Mouse (Mus musculus): ENCODE measurements at regions not wholly inside any gene's neighbourhood (a gene's known extent, or its start where the extent isn't known, plus 50 kb on each side); places are given as distances from the start of the nearest gene placed in this dataset.

DNA sequence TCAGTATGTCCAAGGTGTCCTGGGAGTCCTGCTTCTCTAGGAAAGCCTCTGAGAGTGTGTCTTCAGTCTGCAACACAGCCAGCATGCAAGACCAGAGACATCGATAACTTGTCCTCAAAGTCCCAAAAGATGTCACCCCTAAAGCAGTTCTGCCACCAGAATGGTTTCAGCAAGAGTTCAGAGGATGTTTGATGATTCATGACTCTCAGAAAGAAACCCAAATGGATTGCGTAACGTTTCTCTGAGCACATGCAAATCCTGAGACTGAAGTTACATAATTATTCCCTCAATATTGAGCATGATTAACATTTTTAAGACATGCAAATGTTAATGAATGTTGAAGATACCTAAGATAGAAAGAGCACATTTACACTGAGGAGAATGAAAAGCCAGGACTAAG is 167.2 kb downstream of the Lrig3 start:
- H3K9ac ChIP-seq (ENCODE audit: control insufficient read depth, low read depth, low read length, poor library complexity, severe bottlenecking) = no peak overlapping the region
- DNase-seq (ENCODE audit: low read depth, low spot score) = no peak

GRCm38 (mm10) chr10:126133957-126134356 is 168.0 kb downstream of the Lrig3 start:
- Histone ChIP-seq H3K36me3 (ENCODE audit: control insufficient read depth in 1 of 2, insufficient read depth in 2 of 2, low read length in 2 of 2) (no peaks in the 10 kb centered on the region), H3K27ac (ENCODE audit: control insufficient read depth, low read depth, low read length) (no peak overlapping the region), H3K9me3 (replicated peaks; ENCODE audit: insufficient read depth, low read length) (no peaks in the 10 kb centered on the region), H3K27me3 (ENCODE audit: control insufficient read depth in 1 of 2, insufficient read depth in 2 of 2, low read length in 2 of 2) (no peaks in the 10 kb centered on the region), H3K79me2 (ENCODE audit: control insufficient read depth, insufficient read depth, low read length, poor library complexity) (no peaks in the 10 kb centered on the region), H3K4me1 (ENCODE audit: control insufficient read depth in 1 of 2, insufficient read depth in 2 of 2, low read length in 2 of 2) (no peaks in the 10 kb centered on the region), H3K9ac (ENCODE audit: control insufficient read depth, low read depth, low read length, poor library complexity, severe bottlenecking) (no peak overlapping the region), H3K4me3 (ENCODE audit: control insufficient read depth in 1 of 2, insufficient read depth in 1 of 2, low read depth in 2 of 2, low read length in 2 of 2) (no peak overlapping the region)
- DNase-seq (ENCODE audit: low read depth, low spot score) = no peak
- TF ChIP-seq NELFE (IDR thresholded peaks at IDR 0.05; ENCODE audit: low read depth, low read length) (no peak), RAD21 (IDR thresholded peaks at IDR 0.05; ENCODE audit: low read depth, low read length) (no peak), TCF12 (IDR thresholded peaks at IDR 0.05; ENCODE audit: low read depth, low read length) (no peak), ZKSCAN1 (IDR thresholded peaks at IDR 0.05; ENCODE audit: low read depth, low read length) (no peak), BHLHE40 (IDR thresholded peaks at IDR 0.05; ENCODE audit: borderline replicate concordance, low read depth, low read length) (no peak), EP300 (IDR thresholded peaks at IDR 0.05; ENCODE audit: low read depth in 1 of 2, low read length in 2 of 2) (no peak), CHD2 (IDR thresholded peaks at IDR 0.05; ENCODE audit: low read length) (no peak)

More for the DNA sequence above, 167.2 kb downstream of the Lrig3 start:
- Histone ChIP-seq H3K27ac (ENCODE audit: control insufficient read depth, low read depth, low read length) (no peak overlapping the region), H3K27me3 (ENCODE audit: control insufficient read depth in 1 of 2, insufficient read depth in 2 of 2, low read length in 2 of 2) (no peaks in the 10 kb centered on the region), H3K79me2 (ENCODE audit: control insufficient read depth, insufficient read depth, low read length, poor library complexity) (no peaks in the 10 kb centered on the region), H3K4me3 (ENCODE audit: control insufficient read depth in 1 of 2, insufficient read depth in 1 of 2, low read depth in 2 of 2, low read length in 2 of 2) (no peak overlapping the region), H3K36me3 (ENCODE audit: control insufficient read depth in 1 of 2, insufficient read depth in 2 of 2, low read length in 2 of 2) (no peaks in the 10 kb centered on the region), H3K4me1 (ENCODE audit: control insufficient read depth in 1 of 2, insufficient read depth in 2 of 2, low read length in 2 of 2) (no peaks in the 10 kb centered on the region), H3K9me3 (replicated peaks; ENCODE audit: insufficient read depth, low read length) (no peaks in the 10 kb centered on the region)
- TF ChIP-seq MAZ (IDR thresholded peaks at IDR 0.05; ENCODE audit: low read depth, low read length) = no peak
- TF ChIP-seq MYB (IDR thresholded peaks at IDR 0.05; ENCODE audit: low read depth, low read length) = no peak
- TF ChIP-seq ZC3H11A (IDR thresholded peaks at IDR 0.05; ENCODE audit: low read depth, low read length) = no peak
- no peak for TF ChIP-seq ZNF384 (IDR thresholded peaks at IDR 0.05; ENCODE audit: low read depth, low read length)
- TF ChIP-seq UBTF (IDR thresholded peaks at IDR 0.05; ENCODE audit: borderline replicate concordance, insufficient read depth, low read depth, low read length) = no peak
- TF ChIP-seq RCOR1 (IDR thresholded peaks at IDR 0.05; ENCODE audit: low read depth, low read length) = no peak
- TF ChIP-seq ZMIZ1 (IDR thresholded peaks at IDR 0.05; ENCODE audit: low read depth, low read length) = no peak
- no peak for TF ChIP-seq MAFK (IDR thresholded peaks at IDR 0.05; ENCODE audit: borderline replicate concordance, low read depth, low read length)
- no peak for TF ChIP-seq MXI1 (IDR thresholded peaks at IDR 0.05; ENCODE audit: low read depth, low read length)
- TF ChIP-seq KAT2A (conservative IDR thresholded peaks at IDR 0.05; ENCODE audit: low read depth, low read length) = no peak
- no peak for TF ChIP-seq NELFE (IDR thresholded peaks at IDR 0.05; ENCODE audit: low read depth, low read length)
- no peak for TF ChIP-seq POLR2A (IDR thresholded peaks at IDR 0.05; ENCODE audit: control insufficient read depth in 1 of 2, insufficient read depth in 1 of 2, low read depth in 1 of 2, low read length in 2 of 2, poor library complexity in 1 of 2)
- no peak for TF ChIP-seq TBP (IDR thresholded peaks at IDR 0.05; ENCODE audit: low read depth, low read length)
- TF ChIP-seq CTCF (IDR thresholded peaks at IDR 0.05 in 2 of 3, conservative IDR thresholded peaks at IDR 0.05 in 1 of 3; ENCODE audit: control insufficient read depth in 1 of 3, insufficient read depth in 1 of 3, low read depth in 2 of 3, low read length in 3 of 3, poor library complexity in 1 of 3, severe bottlenecking in 1 of 3) = no peak
- TF ChIP-seq E2F4 (IDR thresholded peaks at IDR 0.05; ENCODE audit: borderline replicate concordance, low read depth, low read length) = no peak
- TF ChIP-seq POLR2AphosphoS5 (IDR thresholded peaks at IDR 0.05; ENCODE audit: borderline replicate concordance, low read depth, low read length) = no peak
- no peak for TF ChIP-seq SIN3A (IDR thresholded peaks at IDR 0.05; ENCODE audit: low read length)
- no peak for TF ChIP-seq ETS1 (IDR thresholded peaks at IDR 0.05; ENCODE audit: low read depth, low read length)
- no peak for TF ChIP-seq NRF1 (IDR thresholded peaks at IDR 0.05; ENCODE audit: insufficient read depth, low read depth, low read length, poor library complexity, severe bottlenecking)
